Mouse (Mus musculus): ENCODE data around the gene Taok2. TPM values are rescaled to one million over a fixed set of nuclear protein-coding genes. Genes with fewer than 3 reads are reported as not detected.
"Not testable (repeated sequence)": the region's sequence is repeated elsewhere in the genome, so short reads cannot be mapped to it uniquely, and the experiment has no call there.

The Taok2 gene
- 100 to 1,000 TPM; 163 to 169 TPM for total RNA-seq (2021)
- long read RNA-seq, experiment 1, full-length matches to known transcripts: 9 of 19 reads
- long read RNA-seq, experiment 1, partial matches to known transcripts: 5 of 19 reads
- long read RNA-seq, experiment 1, other reads (novel, unspliced or antisense): 5 of 19 reads
- long read RNA-seq, experiment 2, full-length matches to known transcripts: 13 of 30 reads
- long read RNA-seq, experiment 2, partial matches to known transcripts: 7 of 30 reads
- long read RNA-seq, experiment 2, other reads (novel, unspliced or antisense): 10 of 30 reads

GRCm38 (mm10) chr7:126884286-126885164, at the start of gene Taok2:
Taok2 (minus strand) TSS chr7:126884703.
- peak; percentile 99 for DNase-seq (ENCODE audit: low spot score in 2 of 2)
- intact Hi-C loops (cut with DNase I): loop anchor here (5.0 kb wide), 3 partner anchors 43 to 143 kb away; partner anchors contain the start of genes Kctd13, Maz and Sez6l2

- no peak for DNase-seq (ENCODE audit: low spot score in 2 of 2)
- intact Hi-C loops (cut with DNase I): no loop called here
These were observed 48.1 kb upstream of the Taok2 start for GRCm38 (mm10) chr7:126932652-126933051.

- DNase-seq (ENCODE audit: low spot score in 2 of 2): peak in 1 of 2 experiments; percentile 25
- intact Hi-C loops (cut with DNase I): loop anchor here (5.0 kb wide), 1 partner anchor 47 kb away; the partner anchor contains the start of gene Taok2
These were observed 44.5 kb upstream of the Taok2 start for GRCm38 (mm10) chr7:126929046-126929445.

GRCm38 (mm10) chr7:126928384-126929037, 44.0 kb upstream of the Taok2 start, which contains the start of gene Kctd13:
Kctd13 (plus strand) TSS chr7:126928879.
- DNase-seq (ENCODE audit: low spot score in 2 of 2): peak; percentile 86 to 91
- intact Hi-C loops (cut with DNase I): loop anchor here (5.0 kb wide), 1 partner anchor 46 kb away; the partner anchor contains the start of gene Taok2

GRCm38 (mm10) chr7:126926299-126926698, 41.8 kb upstream of the Taok2 start:
- no peak for DNase-seq (ENCODE audit: low spot score in 2 of 2)
- intact Hi-C loops (cut with DNase I): loop anchor here (5.0 kb wide), 1 partner anchor 44 kb away; the partner anchor contains the start of gene Taok2

DNA sequence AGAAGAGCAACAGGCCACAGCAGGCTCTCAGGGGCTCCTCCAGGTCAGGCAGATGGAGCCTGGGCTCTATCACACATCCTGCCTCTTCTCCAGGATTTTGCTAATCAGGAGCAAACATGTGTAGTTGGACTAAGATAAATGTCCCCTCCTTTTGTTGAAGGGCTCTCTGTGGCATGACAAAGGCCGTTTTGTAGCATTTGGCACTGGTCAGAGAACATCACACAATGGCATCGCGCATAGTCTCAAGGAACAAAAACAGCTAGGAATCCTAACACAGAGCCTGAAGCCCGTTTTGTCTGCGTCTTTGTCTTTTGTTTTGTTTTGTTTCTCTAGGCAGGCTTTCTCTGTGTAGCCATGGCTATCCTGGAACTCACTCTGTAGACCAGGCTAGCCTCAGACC, 39.5 kb upstream of the Taok2 start:
- intact Hi-C loops (cut with DNase I): no loop called here

GRCm38 (mm10) chr7:126922624-126923060, 38.1 kb upstream of the Taok2 start, which contains the start of gene Tmem219:
Tmem219 (minus strand) TSS chr7:126922917.
- DNase-seq (ENCODE audit: low spot score in 2 of 2): peak in 1 of 2 experiments; percentile 40
- intact Hi-C loops (cut with DNase I): no loop called here

More for the DNA sequence above, 39.5 kb upstream of the Taok2 start:
- DNase-seq (ENCODE audit: low spot score in 2 of 2): no peak

DNA sequence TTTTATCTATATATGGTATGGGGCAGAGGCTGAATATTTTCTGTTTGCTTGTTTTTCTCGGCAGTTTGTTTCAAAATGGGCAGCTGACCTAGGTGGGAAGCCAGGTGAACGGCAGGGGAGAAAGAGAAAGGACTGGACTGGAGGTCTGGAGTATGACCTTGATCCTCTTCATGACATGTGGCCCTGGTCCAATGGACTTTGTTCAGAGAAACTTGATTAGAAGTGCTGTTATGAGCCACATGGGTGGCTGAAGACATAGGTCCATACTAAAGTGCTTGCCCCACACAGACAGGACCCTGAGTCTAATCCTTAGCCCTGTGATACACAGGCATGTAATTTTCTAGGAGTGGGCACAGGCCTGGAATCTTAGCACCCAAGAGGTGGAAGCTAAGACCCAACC, 37.1 kb upstream of the Taok2 start:
- intact Hi-C loops (cut with DNase I): no loop called here
- no peak for DNase-seq (ENCODE audit: low spot score in 2 of 2)

GRCm38 (mm10) chr7:126919973-126920372, 35.5 kb upstream of the Taok2 start:
- intact Hi-C loops (cut with DNase I): no loop called here
- DNase-seq (ENCODE audit: low spot score in 2 of 2): no peak

DNA sequence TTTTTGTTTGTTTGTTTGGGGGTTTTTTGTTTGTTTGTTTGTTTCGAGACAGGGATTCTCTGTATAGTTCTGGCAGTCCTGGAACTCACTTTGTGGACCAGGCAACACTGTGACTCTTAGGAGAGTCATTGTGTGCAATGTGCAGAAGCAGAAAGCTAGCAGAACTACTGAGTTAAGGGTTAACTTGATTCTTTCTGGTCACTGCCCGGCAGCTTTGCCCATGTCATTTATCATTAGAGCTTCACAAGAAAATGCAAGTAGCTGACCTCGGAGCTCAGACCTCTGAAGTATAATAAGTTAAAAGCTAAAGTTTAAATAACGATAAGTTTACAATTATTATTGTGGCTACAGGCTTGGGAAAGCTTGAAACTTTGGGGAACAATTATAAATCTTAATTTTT, 33.9 kb upstream of the Taok2 start:
- intact Hi-C loops (cut with DNase I); DNase-seq (ENCODE audit: low spot score in 2 of 2): not testable (repeated sequence)

- intact Hi-C loops (cut with DNase I): no loop called here
- no peak for DNase-seq (ENCODE audit: low spot score in 2 of 2)
These were observed 30.3 kb upstream of the Taok2 start for GRCm38 (mm10) chr7:126914844-126915243.

- intact Hi-C loops (cut with DNase I): no loop called here
- DNase-seq (ENCODE audit: low spot score in 2 of 2): no peak
These were observed 21.1 kb upstream of the Taok2 start for GRCm38 (mm10) chr7:126905590-126905989.

DNA sequence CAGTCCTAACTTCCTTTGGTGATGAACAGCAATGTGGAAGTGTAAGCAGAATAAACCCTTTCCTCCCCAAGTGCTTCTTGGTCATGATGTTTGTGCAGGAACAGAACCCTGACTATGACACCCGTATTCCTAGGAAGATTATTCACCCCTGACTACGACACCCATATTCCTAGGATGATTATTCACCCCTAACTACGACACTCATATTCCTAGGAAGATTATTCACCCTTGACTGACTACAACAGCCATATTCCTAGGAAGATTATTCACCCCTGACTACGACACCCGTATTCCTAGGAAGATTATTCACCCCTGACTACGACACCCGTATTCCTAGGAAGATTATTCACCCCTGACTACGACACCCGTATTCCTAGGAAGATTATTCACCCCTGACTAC, 15.3 kb upstream of the Taok2 start:
- intact Hi-C loops (cut with DNase I); DNase-seq (ENCODE audit: low spot score in 2 of 2): not testable (repeated sequence)

GRCm38 (mm10) chr7:126898102-126898990, 13.8 kb upstream of the Taok2 start:
- DNase-seq (ENCODE audit: low spot score in 2 of 2): peak; percentile 93 to 96
- intact Hi-C loops (cut with DNase I): no loop called here

DNA sequence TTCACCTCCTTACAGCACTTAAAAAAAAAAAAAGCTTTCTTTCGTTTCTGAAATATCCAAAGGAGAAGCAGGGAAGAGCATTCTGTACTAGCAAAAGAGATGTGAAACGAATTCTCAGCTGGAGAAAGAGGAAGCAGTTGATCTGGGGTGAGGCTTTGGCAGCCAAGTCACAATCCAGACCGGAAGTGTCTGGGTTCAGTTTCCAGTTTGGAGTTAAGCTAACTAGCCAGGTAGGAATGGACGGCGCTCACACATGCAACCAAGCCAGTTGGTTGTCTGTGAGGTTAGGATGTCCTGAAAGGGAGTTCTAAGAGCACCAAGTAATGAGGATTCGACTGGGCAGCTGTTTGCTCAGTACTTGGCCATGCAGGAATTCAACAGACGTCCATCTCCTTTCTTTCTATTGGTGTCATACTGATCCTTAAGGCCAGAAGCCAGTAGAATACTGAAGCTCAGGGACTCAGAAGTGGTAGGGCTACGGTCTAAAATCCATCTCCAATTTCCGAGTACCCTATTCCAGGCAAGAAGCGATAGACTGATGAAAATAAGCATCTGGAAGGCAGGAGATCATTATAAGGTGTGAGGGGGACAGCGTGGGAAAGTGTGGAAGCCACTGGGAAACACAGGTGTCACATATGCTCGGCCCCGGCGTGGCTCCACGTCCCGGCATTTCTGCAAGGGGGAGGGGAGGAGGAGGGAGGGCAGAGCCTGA, 13.0 kb upstream of the Taok2 start:
- peak; percentile 24 to 38 for DNase-seq (ENCODE audit: low spot score in 2 of 2)
- intact Hi-C loops (cut with DNase I): no loop called here

- intact Hi-C loops (cut with DNase I): no loop called here
- DNase-seq (ENCODE audit: low spot score in 2 of 2): no peak
These were observed 12.4 kb upstream of the Taok2 start for GRCm38 (mm10) chr7:126896912-126897311.

DNA sequence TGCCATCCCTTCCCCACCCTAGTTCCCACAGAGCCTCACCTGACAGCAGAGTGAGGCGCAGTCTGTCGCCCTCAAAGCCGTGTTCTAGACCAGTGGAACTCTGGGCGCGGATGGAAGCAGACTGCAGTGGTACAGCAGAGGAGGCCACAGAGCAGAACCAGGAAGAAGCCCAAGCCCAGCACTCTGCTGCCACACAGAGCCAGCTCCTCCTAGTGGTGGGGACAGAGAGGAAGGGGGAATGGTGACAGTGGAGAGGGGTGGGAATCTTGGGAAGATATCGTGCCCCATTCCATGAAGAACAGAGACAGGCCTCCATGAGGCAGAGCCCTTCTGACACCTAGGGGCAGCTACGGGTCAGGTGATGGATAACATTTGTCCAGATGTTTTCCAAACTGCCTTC, 4.3 kb upstream of the Taok2 start:
- DNase-seq (ENCODE audit: low spot score in 2 of 2): no peak
- intact Hi-C loops (cut with DNase I): no loop called here

DNA sequence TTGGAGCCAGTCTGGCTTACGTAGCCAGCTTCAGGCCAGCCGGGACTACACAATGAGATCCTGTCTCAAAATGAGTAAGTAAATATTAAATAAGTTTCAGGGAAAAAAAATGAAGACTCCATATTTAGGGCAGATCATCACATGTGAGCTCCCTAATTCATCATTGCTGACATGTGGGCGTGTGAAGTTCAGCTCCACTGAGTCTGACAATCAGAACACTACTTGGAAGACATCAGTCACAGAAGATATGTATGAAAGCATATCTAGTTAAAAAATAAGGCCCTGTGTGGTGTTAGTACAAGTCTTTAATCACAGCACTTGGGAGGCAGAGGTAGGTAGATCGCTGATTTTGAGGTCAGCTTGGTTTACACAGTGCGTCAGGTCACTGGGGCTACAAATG, 2.8 kb upstream of the Taok2 start:
- intact Hi-C loops (cut with DNase I): no loop called here
- no peak for DNase-seq (ENCODE audit: low spot score in 2 of 2)
